Mouse (Mus musculus): ENCODE results near the gene Adk.

- TF ChIP-seq CTCF (IDR thresholded peaks at IDR 0.05; ENCODE audit: borderline replicate concordance, extremely low read depth, insufficient read depth, insufficient read length) (no peak), POLR2A (IDR thresholded peaks at IDR 0.05; ENCODE audit: borderline replicate concordance, extremely low read depth, insufficient read depth, insufficient read length, poor library complexity, severe bottlenecking) (no peak)
Observed at GRCm38 (mm10) chr14:21053151-21053550, 777 bp downstream of the Adk start.
